Mouse (Mus musculus): Measurements from ENCODE around the gene Gm10273. TPM values are rescaled to one million over a fixed set of nuclear protein-coding genes. Genes with fewer than 3 reads are reported as not detected.

Gm10273 gene
- 5.3 and 7.6 TPM in 2 replicates for polyA plus RNA-seq (2015; fragmentation: Nextera tagmentation; extraction: Ambion mirVana)

DNA sequence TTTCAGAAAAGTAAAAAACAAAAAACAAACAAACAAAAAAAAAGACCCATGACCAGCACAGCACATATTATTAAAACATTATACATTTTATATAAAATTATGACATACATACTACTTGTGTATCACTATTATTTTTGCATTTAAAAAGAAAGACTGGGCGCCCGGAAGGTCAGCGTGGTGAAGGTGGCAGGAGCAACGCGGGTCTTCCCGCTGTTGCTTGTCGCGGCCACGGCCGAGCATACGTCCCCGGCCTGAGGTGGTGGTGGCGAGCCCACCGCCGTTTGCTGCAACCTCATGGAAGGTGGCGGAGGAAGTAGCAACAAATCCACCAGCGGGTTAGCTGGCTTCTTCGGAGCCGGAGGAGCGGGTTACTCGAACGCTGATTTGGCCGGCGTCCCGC is at the start of gene Gm10273:
Gm10273 (plus strand) TSS at position 172 of the 400 bp plus-strand sequence.

DNA sequence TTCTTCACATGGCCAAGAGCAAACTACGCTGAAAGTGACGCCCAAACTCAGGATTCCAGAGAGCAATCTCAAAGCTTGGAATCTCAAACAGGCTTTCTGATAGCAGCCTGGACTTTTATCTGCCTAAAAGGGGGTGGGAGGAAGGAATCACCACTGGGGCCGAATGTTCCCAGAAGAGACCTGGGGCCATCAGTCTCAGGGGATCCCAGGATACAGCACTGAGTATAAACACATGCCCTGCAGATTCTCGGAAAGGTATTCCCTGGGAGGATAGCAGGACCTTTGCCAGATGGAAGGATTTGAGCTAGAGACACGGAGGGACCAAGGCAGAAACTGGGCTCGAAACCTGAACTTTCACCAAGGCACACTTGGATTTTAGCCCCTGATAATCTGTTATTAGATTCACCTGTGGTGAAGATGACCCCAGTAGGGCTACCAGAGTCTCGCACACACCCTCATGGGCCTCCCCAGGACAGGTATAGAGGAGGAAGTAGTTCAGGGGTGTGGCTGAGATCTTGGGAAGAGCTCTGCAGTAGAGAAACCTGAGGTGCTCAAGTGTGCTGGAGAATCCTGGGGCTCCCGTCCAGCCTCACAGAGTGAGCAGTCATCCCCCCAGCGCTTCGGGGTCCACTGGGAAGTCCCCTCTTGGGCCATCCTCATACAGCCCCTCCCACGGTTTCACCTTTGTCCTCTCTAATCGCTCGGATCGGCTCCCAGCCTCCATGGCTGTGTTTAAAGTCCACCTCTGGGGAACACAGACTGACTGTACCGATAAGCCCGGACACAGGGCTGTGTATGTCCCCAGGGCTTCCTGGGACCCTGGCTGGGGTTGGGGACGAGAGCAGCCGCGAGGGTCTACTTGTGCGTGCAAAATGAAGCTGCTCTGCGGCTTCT is 7.7 kb downstream of the Gm10273 start, which contains the start of gene Pla2g12b:
Pla2g12b (plus strand) TSS at position 762 of the 894 bp plus-strand sequence.

DNA sequence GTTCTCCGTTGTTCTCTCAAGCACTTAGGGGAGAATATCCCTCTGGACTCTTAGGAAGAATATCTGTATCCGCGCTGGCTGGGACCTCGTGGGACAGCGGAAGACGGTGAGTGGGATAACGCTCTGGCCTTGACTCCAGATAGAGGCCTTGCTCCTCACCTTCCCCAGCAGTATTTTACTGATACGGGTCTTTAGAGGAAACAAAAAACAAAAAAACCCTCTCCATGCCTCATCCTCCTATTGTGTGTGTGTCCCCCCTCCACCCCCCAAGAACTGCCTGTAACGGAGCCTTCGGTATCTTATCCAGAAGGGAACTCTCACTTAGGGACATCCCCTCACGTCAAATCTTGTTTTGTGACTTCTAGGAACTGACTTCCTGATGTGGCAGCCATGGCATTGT is 46.3 kb downstream of the Gm10273 start, which contains the start of gene Oit3:
Oit3 (minus strand) TSS at position 44 of the 400 bp plus-strand sequence.

Other genes starting within 250 kb of the Gm10273 start
- gene Sept10, start 173.8 kb upstream of the Gm10273 start, polyA plus RNA-seq (2015; fragmentation: Nextera tagmentation; extraction: Ambion mirVana) = 32.1 and 34.4 TPM in 2 replicates
- gene Sowahc, start 173.7 kb upstream of the Gm10273 start, polyA plus RNA-seq (2015; fragmentation: Nextera tagmentation; extraction: Ambion mirVana) = 3.2 and 5.5 TPM in 2 replicates
- 16.8 and 22.6 TPM in 2 replicates for gene P4ha1, start 72.3 kb upstream of the Gm10273 start, polyA plus RNA-seq (2015; fragmentation: Nextera tagmentation; extraction: Ambion mirVana)
- gene Pla2g12b, start 8.0 kb downstream of the Gm10273 start, polyA plus RNA-seq (2015; fragmentation: Nextera tagmentation; extraction: Ambion mirVana) = not detected in 2 replicates
- 0.40 and 0.76 TPM in 2 replicates for gene Oit3, start 46.1 kb downstream of the Gm10273 start, polyA plus RNA-seq (2015; fragmentation: Nextera tagmentation; extraction: Ambion mirVana)
- gene Gm10322, start 220.4 kb downstream of the Gm10273 start, polyA plus RNA-seq (2015; fragmentation: Nextera tagmentation; extraction: Ambion mirVana) = not detected in 2 replicates
- gene Mcu, start 221.1 kb downstream of the Gm10273 start, polyA plus RNA-seq (2015; fragmentation: Nextera tagmentation; extraction: Ambion mirVana) = 106 and 114 TPM in 2 replicates

Measured in skeletal muscle tissue, postnatal 0 days (tissue).